Mouse (Mus musculus) heart, postnatal 0 days (tissue): ENCODE measurements around the gene BC034090. TPM values are rescaled to one million over a fixed set of nuclear protein-coding genes. Genes with fewer than 3 reads are reported as not detected.

Experiments
- ATAC-seq: fragments of 200-750 bp; cut with Nextera tagmentation; 2 replicates; pipeline ENCODE4 v1.8.0; 2017; ENCODE audit warnings: low read depth, moderate number of reproducible peaks, moderate library complexity; ENCODE audit not compliant: insufficient read depth
- DNase-seq: peaks from one replicate; pipeline ENCODE4 v3.0.0-alpha.2; 2016; ENCODE audit warnings: low spot score
- H3K27ac ChIP-seq: fragments of 300-500 bp; sonication (generic); 2 replicates; pipeline ENCODE4 v1.5.1; 2014; ENCODE audit warnings: low read depth, mild to moderate bottlenecking
- H3K27me3 ChIP-seq: fragments of 300-500 bp; sonication (generic); 2 replicates; pipeline ENCODE4 v1.6.1; 2014; ENCODE audit warnings: low read length, mixed read lengths; ENCODE audit not compliant: control insufficient read depth, insufficient read depth
- H3K36me3 ChIP-seq: fragments of 300-500 bp; sonication (generic); replicated peaks from 2 replicates; pipeline ENCODE4 v1.6.1; 2014; ENCODE audit warnings: low read length, mixed read lengths; ENCODE audit not compliant: control insufficient read depth, insufficient read depth
- H3K4me1 ChIP-seq: fragments of 300-500 bp; sonication (generic); 2 replicates; pipeline ENCODE4 v1.6.1; 2014; ENCODE audit warnings: antibody characterized with exemption; ENCODE audit not compliant: control insufficient read depth, insufficient read depth
- H3K4me2 ChIP-seq: fragments of 300-500 bp; sonication (generic); 2 replicates; pipeline ENCODE4 v1.6.1; 2014; ENCODE audit warnings: low read depth, mild to moderate bottlenecking, low read length, moderate library complexity
- H3K4me3 ChIP-seq: fragments of 300-500 bp; sonication (generic); 2 replicates; pipeline ENCODE4 v1.5.1; 2014; ENCODE audit warnings: low read depth, low read length
- H3K9ac ChIP-seq: fragments of 300-500 bp; sonication (generic); replicated peaks from 2 replicates; pipeline ENCODE4 v1.6.1; 2014; ENCODE audit warnings: low read depth, low read length, mixed read lengths
- H3K9me3 ChIP-seq: fragments of 300-500 bp; sonication (generic); replicated peaks from 2 replicates; pipeline ENCODE4 v1.6.1; 2016; ENCODE audit warnings: low read length; ENCODE audit not compliant: control insufficient read depth
- CTCF ChIP-seq: IDR thresholded peaks from 2 replicates; pipeline ENCODE4 v1.5.1; 2016; ENCODE audit warnings: antibody characterized with exemption, control low read depth, low read depth
- EP300 ChIP-seq: IDR thresholded peaks from 2 replicates; pipeline ENCODE4 v1.6.1; 2016; ENCODE audit warnings: antibody characterized with exemption, low read depth
- WGBS: fragments of 180-500 bp; shearing (Covaris S2); extraction: QIAGEN DNeasy Blood & Tissue Kit; methylation state at CpG from one replicate; pipeline ENCODE4 v1.1.7; 2014; 5-methylcytosine and 5-hydroxymethylcytosine counted together
- polyA plus RNA-seq: library from polyadenylated mRNA; unstranded; fragments of >200 nt; fragmentation: Nextera tagmentation; extraction: Ambion mirVana; gene quantifications from 2 replicates; pipeline ENCODE4 v1.2.1, GENCODE M21; 2015
- total RNA-seq: library from RNA; depleted of rRNA; stranded (reverse); fragments of >200 nt; gene quantifications from 2 replicates; pipeline ENCODE4 v1.2.3, GENCODE M21; 2014; ENCODE audit warnings: low replicate concordance; rRNA removed

BC034090 gene
- total RNA-seq: 45.1 and 82.1 TPM in 2 replicates
- 9.5 and 9.7 TPM in 2 replicates for polyA plus RNA-seq

DNA sequence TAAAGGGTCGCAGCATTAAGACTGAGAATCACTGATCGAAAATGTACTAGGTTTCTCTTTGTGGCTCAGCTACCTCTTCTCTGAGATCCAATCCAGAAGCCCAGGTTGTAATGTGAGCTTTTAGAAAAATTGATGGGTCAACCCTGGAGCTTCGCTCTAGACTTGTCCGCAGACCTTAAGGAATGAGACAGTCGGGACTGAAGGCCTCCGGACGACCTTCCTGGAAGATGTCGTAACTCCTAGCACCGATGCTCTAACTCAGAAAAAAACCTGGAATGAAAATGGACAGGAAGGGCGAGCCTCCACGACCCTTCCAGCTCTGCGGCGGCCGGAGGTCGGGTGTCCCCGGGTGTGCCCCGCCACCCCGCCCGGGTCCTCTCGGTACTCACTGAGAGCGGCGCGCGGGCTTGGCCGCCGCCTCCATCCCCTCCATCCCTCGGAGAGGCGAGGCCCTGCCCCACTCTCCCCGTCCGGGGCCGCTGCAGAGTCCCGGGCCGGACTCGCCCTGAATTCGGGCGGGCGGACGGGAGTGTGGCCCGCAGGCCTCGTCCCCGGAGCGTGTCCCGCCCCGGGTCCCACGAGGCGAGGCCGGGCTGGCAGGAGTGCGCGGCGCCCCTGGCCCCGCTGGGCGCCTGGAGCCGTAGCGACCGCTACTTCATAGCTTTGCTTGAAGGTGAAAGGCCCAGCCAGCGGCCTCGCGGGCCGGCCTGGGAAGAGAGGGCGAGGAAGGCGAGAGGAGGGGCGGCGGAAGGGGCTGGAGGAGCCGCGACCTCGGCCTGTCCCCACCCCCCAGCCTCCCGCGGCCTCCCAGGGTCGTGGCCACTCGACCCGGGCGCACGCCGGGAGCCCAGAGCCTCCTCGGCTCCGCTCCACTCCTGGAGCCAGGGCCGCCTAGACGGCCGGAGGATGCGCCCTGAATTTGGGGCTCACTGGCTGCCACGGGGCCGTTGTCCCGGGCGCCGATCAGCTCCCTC is at the start of gene BC034090:
Gene BC034090 (minus strand): TSS at position 648 of the 974 bp plus-strand sequence.
- TF ChIP-seq CTCF (no peak), EP300 (no peak)
- H3K4me1 ChIP-seq: peaks cover 35% of the 10 kb centered on the region
- ATAC-seq (peak; percentile 81), DNase-seq (peak; percentile 48)
- peaks cover 25% of the 10 kb centered on the region for H3K36me3 ChIP-seq
- peak within 1 kb of the TSS; percentile 85 for H3K4me2 ChIP-seq
- H3K4me3 ChIP-seq: peak within 1 kb of the TSS; percentile 74
- no peaks in the 10 kb centered on the region for H3K27me3 ChIP-seq
- H3K9ac ChIP-seq: peak within 1 kb of the TSS; percentile 92
- peak within 1 kb of the TSS; percentile 97 for H3K27ac ChIP-seq
- 1% methylated on average over 83 of the region's 85 CpGs for WGBS
- H3K9me3 ChIP-seq: no peaks in the 10 kb centered on the region

DNA sequence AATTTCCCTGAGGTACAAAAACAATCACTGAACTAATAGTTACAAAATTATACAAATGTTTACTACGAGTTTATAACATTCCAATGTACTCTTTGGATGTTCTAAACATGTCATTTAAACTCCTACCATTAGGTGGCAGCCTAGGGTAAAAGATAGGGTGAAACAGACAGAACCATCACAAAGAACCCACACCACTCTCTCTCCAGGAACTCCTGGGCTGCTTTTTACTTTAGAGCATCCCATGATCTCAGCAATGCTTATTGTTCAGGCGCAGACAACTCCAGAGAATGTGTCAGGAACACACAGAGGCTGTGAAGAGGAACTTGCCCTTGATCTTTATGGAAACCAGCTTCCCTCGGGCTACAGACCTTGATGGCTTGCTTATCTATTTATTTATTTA is 49.2 kb upstream of the BC034090 start:
- Histone ChIP-seq H3K9ac (no peak overlapping the region), H3K27ac (no peak overlapping the region), H3K27me3 (no peaks in the 10 kb centered on the region), H3K4me1 (no peaks in the 10 kb centered on the region), H3K4me2 (no peak overlapping the region), H3K36me3 (peaks cover 22% of the 10 kb centered on the region), H3K9me3 (no peaks in the 10 kb centered on the region), H3K4me3 (no peak overlapping the region)
- peak; percentile 88 for DNase-seq
- ATAC-seq: peak; percentile 57
- TF ChIP-seq EP300 (no peak), CTCF (peak; percentile 79)
- 13% methylated on average over 3 of the region's 3 CpGs for WGBS

DNA sequence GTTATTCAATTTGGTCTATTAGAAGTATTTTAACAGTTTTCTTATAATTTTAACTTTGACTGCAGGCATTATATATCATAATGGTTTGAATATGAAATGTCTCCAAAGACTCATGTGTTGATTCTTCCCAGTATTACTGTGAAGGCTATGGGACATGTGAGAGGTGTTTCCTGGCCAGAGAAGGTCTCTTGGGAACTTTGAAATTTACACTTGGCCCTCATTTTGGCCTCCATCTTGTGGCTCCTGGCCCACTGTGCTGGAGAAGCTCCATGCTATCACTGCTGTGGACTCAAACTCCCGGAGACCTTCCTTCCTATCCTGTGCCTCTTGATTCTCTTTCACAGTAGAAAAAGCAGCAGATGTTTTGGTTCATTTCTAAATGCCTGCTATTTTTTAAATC is 45.2 kb upstream of the BC034090 start:
- TF ChIP-seq CTCF (no peak), EP300 (no peak)
- peaks cover 39% of the 10 kb centered on the region for H3K36me3 ChIP-seq
- ATAC-seq (no peak), DNase-seq (no peak)
- H3K4me2 ChIP-seq: no peak overlapping the region
- H3K27ac ChIP-seq: no peak overlapping the region
- no peak overlapping the region for H3K4me3 ChIP-seq
- H3K27me3 ChIP-seq: no peaks in the 10 kb centered on the region
- WGBS: 73% methylated on average over 1 of the region's 1 CpGs
- H3K9ac ChIP-seq: no peak overlapping the region
- H3K9me3 ChIP-seq: no peaks in the 10 kb centered on the region
- H3K4me1 ChIP-seq: no peaks in the 10 kb centered on the region

- TF ChIP-seq CTCF (no peak), EP300 (no peak)
- H3K27me3 ChIP-seq: no peaks in the 10 kb centered on the region
- WGBS: 78% methylated on average over 3 of the region's 3 CpGs
- no peaks in the 10 kb centered on the region for H3K9me3 ChIP-seq
- H3K4me2 ChIP-seq: no peak overlapping the region
- no peak overlapping the region for H3K4me3 ChIP-seq
- ATAC-seq (no peak), DNase-seq (no peak)
- H3K4me1 ChIP-seq: no peaks in the 10 kb centered on the region
- H3K36me3 ChIP-seq: peaks cover 47% of the 10 kb centered on the region
- H3K9ac ChIP-seq: no peak overlapping the region
- no peak overlapping the region for H3K27ac ChIP-seq
These were observed 43.8 kb upstream of the BC034090 start for GRCm38 (mm10) chr1:155288033-155288432.

- no peaks in the 10 kb centered on the region for H3K9me3 ChIP-seq
- no peaks in the 10 kb centered on the region for H3K4me1 ChIP-seq
- no peak overlapping the region for H3K27ac ChIP-seq
- H3K27me3 ChIP-seq: no peaks in the 10 kb centered on the region
- DNase-seq (no peak), ATAC-seq (no peak)
- peaks cover 53% of the 10 kb centered on the region for H3K36me3 ChIP-seq
- H3K4me2 ChIP-seq: no peak overlapping the region
- no peak for TF ChIP-seq EP300
- TF ChIP-seq CTCF: no peak
- H3K9ac ChIP-seq: no peak overlapping the region
- H3K4me3 ChIP-seq: no peak overlapping the region
- WGBS: 93% methylated on average over 7 of the region's 7 CpGs
These were observed 39.6 kb upstream of the BC034090 start for GRCm38 (mm10) chr1:155283808-155284207.
